Mouse (Mus musculus) R1 (cell line): ENCODE measurements around the gene Eaf2.

Experiments used
- DNase-seq: peaks from one replicate; pipeline ENCODE4 v3.0.0-alpha.2; 2018; ENCODE audit warnings: low read depth, low spot score

Gene Eaf2

DNA sequence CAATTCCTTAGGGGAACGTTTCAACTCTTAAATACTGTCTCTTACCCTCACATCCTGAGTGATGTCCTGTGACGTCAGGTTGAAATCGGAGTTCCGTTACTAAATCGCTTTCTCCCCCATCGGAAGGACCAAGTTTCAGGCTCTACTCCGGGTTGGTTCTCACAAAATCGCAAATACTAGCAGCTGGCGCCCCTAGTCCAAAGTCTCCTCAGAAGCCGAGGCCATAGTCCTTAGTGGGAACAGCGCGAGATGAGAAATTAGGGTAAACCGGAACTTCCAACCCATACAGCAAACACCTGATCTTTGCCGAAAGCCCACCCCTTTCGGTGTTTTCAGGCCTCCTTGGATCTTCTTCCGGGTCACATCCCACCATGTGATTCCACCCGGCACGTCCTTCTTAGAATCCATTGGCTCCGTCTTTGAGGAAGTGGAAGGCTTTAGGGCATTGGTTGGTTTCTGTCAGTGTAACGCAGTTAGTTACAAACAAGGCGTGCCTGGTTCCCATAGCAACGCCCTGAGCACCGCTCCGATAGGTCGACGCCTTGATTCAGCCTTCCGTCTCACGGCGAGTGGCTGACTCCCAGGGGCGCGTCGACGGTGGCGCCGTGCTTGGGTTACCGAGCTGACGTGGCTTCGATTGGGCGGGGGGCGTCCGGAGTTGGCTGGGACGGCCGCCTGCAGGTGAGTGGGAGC is at the start of gene Eaf2, which contains the start of gene Golgb1:
Eaf2 (minus strand) TSS at position 421 of the 693 bp plus-strand sequence.
Golgb1 (plus strand) TSS at position 558 of the 693 bp plus-strand sequence.
- peak; percentile 100 for DNase-seq

- no peak for DNase-seq
Measured at GRCm38 (mm10) chr16:36924312-36924711, 49.5 kb upstream of the Eaf2 start.

- no peak for DNase-seq
Measured at GRCm38 (mm10) chr16:36921980-36922379, 47.2 kb upstream of the Eaf2 start.

DNA sequence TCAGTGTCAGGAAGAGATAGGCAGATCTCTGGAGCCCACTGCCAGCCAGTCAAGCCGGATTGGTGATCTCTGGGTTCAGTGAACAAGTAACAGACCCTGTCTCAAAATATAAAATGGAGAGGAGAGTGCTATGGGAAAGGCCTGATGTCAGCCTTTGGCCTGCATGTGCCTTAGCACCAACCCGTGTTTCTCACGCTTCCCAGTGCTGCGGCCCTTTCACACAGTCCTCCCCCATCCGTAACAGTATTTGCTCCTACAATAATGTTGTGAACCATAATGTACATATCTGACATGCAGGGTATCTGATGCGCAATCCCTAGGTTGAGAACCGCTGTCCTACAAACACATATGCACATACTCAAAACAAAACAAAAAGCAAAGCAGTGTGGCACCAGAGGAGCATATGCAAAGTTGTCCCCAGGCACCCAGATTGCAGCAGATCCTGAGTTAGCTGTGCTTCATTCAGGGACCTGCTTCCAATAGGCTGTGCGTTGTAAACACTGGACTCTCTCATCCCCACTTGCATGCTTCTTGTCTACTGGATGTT is 46.3 kb upstream of the Eaf2 start:
- DNase-seq, result no peak

DNA sequence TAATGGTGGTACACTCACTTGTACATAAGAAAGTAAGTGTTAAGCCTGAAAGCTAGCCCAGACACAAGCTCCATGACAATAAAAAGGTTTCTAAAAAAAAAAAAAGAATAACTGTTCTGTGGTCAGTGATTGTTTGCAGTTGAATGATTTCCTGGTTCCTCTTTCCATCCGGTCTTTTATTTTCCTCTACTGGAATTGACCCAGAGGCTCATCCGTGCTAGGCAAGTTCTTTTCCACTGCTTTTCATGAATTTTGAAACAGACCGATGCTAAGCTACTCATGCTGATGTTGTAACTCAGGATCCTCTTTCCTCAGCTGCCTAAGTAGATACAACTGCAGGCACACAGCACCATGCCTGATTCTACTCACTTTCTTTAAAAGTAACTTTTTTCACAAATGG is 45.6 kb upstream of the Eaf2 start:
- no peak for DNase-seq

DNA sequence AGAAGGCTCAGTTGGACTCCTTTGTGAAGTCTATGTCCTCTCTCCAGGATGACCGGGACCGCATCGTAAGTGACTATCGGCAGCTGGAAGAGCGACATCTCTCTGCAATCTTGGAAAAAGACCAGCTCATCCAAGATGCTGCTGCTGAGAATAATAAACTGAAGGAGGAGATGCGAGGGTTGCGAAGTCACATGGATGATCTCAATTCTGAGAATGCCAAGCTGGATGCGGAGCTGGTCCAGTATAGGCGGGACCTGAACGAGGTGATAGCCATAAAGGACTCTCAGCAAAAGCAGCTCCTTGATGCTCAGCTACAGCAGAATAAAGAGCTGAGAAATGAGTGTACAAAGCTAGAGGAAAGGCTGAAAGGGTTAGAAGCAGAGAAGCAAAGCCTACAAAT is 43.7 kb upstream of the Eaf2 start:
- no peak for DNase-seq

- DNase-seq, result no peak
Measured at GRCm38 (mm10) chr16:36914195-36914594, 39.4 kb upstream of the Eaf2 start.

- DNase-seq, result no peak
Measured at GRCm38 (mm10) chr16:36912311-36912710, 37.5 kb upstream of the Eaf2 start.

GRCm38 (mm10) chr16:36911909-36912308 is 37.1 kb upstream of the Eaf2 start:
- DNase-seq, result no peak

DNA sequence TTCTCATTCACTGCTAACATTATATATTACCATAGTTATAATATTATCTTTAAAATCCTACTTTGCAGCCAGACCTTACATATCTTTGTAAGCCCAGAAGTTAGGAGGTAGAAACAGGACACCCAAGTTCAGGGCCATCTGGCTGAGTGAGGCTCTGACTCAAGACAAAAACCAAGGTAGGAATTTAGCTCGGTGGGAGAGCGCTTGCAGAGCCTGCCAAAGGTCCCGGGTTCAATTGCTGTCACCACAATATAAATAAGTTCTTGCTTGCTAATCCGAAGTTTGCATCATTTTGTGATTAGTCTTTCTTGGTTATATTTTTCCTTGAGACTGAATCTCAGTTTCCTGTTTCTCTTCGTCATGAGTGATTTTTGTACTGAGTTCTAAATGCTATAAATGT is 28.4 kb upstream of the Eaf2 start:
- DNase-seq, result no peak

- DNase-seq, result no peak
Measured at GRCm38 (mm10) chr16:36896712-36897111, 21.9 kb upstream of the Eaf2 start.

GRCm38 (mm10) chr16:36893317-36893716 is 18.5 kb upstream of the Eaf2 start:
- DNase-seq, result no peak

- DNase-seq, result no peak
Measured at GRCm38 (mm10) chr16:36891415-36891814, 16.6 kb upstream of the Eaf2 start.

DNA sequence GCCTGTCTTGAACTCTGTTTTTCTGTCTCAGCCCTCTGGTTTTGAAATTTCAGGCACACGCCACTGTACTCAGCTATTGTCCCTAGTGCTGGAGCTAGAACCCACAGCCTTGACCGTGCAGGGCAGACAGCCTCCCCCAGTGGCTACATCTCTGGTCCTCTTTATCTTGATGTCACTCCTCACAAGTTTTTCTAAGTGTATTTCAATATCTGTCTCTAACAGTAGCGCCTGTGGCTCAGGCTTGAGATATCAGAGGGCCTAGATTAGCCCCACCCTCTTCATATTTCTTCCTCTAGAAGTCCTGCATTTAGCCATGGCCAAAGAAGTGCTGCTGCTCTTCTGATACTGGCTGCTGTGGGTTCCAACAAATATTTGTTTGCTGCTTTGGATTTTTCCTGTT is 15.8 kb upstream of the Eaf2 start:
- DNase-seq, result no peak

GRCm38 (mm10) chr16:36887546-36887945 is 12.7 kb upstream of the Eaf2 start:
- DNase-seq, result peak; percentile 90

DNA sequence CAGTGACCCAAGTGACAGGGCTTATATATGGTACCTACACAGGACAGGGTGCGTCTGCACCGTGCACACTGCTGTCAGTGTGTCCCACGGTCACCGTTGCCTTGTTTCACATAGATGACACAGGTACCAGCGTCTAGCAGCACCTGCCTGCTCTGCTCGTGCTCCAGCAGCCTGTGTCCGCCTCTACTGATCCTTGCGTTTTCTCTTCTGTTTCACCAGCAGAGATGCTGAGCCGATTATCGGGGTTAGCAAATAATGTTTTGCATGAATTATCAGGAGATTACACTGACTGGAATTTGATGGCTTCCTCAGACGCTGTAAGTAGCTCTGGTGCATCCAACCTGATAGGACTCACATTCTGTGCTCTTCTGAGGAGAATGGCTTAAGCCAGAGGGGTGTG is 11.1 kb upstream of the Eaf2 start:
- no peak for DNase-seq

GRCm38 (mm10) chr16:36884881-36885280 is 10.1 kb upstream of the Eaf2 start:
- peak; percentile 77 for DNase-seq

DNA sequence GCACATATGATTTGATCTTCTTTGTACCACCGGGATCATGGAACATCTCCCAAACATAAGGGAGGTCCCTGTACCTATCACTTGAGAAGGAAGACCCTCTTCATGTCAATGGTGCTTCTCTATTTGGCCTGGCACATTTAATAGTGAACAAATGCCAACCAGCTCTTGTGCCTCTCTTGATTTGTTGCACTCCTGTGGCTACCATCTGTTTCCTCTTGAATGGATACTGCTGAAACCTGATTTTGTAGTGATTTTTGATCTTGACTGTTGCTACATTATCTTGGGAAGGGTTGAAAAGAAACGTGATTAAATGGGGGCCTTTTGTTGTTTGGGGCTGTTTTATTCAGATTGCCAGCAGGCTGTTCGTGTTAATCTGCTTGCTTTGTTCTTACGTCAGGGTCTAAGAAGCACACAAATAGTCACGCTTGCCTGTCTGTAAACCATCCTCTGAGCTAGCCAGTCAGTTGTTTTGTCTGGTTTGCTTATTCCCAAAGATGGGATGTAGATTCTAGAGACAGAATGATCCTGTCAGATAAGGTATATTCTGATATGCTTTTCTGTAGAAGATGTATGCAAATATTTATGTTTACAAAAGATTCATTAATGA is 8.0 kb upstream of the Eaf2 start:
- no peak for DNase-seq

DNA sequence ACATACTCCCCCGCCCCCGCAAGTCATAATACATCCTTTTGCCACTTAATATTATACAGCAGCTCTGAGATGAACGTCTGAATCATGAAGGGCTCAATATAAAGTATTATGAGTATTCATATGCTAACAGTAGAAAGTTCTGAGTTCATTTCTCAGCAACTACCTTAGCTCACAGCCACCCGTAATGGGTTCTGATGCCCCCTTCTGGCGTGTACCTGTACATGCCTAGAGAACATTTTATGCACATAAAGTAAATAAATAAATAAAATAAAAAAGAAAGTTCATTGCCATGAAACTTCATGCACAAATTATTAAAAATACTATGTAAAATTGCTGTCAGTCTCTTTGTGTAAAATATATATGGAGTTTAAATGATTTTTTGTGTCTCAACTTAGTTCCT is 2.5 kb upstream of the Eaf2 start:
- peak; percentile 36 for DNase-seq

- DNase-seq, result peak; percentile 56
Measured at GRCm38 (mm10) chr16:36875276-36875851, 561 bp upstream of the Eaf2 start.

DNA sequence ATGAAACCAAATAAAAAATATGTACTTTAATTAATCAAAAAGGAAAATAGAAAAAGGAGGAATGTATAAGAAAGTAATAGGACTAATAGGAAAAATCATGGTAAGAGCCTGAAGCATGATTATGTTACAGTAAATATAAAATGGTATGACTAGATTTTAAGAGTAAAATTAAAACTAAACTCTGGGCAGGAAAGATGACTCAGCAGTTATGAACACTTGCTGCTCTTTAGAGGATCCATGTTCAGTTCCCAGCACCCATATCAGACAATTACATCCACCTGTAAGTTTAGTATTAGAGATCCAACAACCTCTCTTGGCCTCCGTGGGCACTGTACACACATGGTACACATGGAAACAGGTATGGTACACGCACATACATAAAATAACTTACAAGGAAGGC is 5.4 kb downstream of the Eaf2 start:
- DNase-seq, result no peak

- DNase-seq, result no peak
Measured at GRCm38 (mm10) chr16:36863585-36863984, 11.2 kb downstream of the Eaf2 start.

- no peak for DNase-seq
Measured at GRCm38 (mm10) chr16:36851202-36851601, 23.6 kb downstream of the Eaf2 start.
